Mouse (Mus musculus) c-Kit-negative CD71-positive TER-119-positive erythroid progenitor cells, embryonic 14.5 days (primary cell): ENCODE data around the gene Adamts4.
"Not testable (repeated sequence)": the region's sequence is repeated elsewhere in the genome, so short reads cannot be mapped to it uniquely, and the experiment has no call there.

Experiments
- DNase-seq: peaks from one replicate; pipeline ENCODE4 v3.0.0-alpha.2; 2013; ENCODE audit warnings: low read depth, low spot score

The Adamts4 gene

GRCm38 (mm10) chr1:171230215-171230614, 20.0 kb upstream of the Adamts4 start:
- DNase-seq, result no peak

DNA sequence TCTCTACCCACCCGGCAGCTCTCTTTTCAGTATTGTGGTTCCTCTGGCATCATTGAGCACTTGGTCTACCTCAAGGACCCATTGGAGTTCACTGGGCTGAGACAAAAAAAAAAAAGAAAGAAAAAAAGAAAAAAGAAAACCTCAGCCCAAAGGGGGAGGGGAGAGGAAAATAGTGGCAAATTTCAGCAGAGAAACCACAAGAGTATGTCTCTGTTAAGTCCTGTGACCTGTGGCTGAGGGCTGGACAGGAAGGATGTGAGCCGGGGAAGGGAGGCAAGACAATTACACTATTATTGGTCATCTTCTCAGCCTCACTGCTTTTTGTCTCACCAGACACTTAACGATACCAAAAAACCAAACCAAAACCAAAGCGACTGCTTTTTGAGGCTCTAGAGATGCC, 18.4 kb upstream of the Adamts4 start:
- DNase-seq, result no peak

- DNase-seq, result no peak
Observed at GRCm38 (mm10) chr1:171232348-171232747, 17.9 kb upstream of the Adamts4 start.

DNA sequence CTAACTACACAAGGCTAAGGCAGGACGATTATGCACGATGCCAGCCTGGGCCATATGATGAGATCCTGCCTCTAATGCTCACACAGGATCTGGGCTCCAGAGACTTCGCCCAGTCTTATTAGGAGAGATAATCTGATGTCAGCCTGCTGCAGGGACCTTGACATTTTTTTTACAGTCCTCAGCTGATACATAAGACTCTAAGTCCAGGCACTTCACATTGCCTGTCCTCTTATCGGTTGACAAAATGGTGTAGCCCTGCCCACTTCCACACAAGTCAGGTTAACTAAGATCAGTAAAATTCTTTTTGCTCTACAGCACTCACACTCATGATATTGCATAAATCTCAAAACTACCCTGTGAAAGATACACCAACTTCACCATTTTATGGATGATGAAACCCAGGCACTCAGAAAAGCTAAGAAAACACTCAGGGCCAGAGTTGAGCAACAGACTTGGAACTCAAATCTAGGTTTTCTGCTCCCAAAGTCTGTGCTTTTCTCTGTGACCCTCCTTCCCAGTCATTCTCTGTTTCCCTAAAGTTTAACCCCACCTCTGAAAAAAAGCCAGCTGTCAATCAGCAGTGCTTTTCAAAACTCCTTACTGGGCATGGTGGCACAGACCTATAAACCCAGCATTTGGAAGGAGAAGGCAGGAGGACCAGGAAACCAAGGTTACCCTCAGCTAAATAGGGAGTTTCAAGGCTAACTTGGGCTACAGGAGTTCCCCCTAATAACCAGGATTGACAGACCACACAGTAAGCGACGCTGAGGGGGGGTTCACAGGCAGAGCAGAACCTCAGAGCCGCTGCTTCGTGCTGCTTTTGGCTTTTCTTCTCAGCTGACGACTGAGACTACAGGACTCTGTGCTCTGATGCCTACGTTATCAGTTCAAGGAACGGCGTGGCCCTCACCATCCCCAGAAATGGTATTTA, 17.2 kb upstream of the Adamts4 start:
- DNase-seq, result no peak

DNA sequence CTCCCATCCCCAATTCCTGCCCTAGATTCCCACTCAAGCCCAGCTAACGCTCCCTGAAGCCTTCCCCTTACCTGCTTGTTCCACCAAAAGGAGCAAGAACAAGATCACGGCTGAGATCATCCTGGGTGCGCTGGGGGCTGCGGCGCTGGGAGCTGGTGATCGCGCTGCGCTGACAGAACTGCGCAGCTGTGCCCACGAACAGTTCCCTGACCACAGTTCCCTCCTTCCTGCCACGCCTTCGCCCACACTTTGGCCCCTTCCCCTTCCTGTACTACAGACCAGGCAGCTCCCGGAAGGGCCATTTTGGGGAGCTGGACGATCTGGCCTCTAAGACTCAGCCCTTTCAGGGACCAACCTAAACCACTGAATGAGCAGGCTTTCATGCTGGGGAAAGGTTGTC, 16.1 kb upstream of the Adamts4 start, which contains the start of gene Fcer1g:
Gene Fcer1g (minus strand): TSS at position 240 of the 400 bp plus-strand sequence.
- DNase-seq, result no peak

DNA sequence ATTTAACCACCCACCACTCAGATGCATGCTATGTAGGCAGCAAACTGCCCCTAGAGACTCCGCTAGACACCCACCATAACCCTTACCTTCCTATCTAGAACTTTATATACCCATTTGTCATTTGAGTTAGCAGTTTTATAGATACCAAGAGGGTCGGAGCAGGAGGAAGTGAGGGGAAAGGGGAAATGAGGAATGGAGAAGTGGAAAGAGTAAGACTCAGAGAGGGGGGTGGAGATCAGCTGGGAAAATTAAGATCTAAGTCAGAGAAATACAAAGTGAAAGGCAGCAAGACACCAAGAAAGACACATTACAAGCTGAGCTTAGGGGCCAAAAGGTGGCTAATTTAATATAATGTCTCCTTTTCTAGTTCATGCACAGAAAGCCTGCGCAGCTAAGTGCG, 15.7 kb upstream of the Adamts4 start:
- DNase-seq, result no peak

GRCm38 (mm10) chr1:171235791-171236190, 14.4 kb upstream of the Adamts4 start:
- DNase-seq, result no peak

- no peak for DNase-seq
Observed at GRCm38 (mm10) chr1:171237438-171237837, 12.8 kb upstream of the Adamts4 start.

DNA sequence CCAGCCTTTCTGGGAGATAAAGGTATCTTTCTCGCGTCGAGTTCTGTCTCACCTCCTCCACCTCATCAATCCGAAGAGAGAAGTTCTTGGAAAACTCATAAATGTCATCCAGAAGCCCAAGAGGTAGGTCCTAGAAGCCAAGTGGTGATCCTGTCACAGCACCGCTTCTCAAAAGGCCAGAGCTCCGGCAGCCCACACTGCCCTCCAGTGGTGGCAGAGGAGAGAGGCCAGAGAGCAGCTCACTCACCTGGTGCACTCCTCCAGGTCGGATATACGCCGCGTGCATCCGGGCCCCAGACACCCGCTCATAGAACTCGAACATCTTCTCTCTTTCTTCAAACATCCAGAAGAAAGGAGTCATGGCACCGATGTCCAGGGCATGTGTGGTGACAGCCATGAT, 11.8 kb upstream of the Adamts4 start:
- DNase-seq, result no peak

DNA sequence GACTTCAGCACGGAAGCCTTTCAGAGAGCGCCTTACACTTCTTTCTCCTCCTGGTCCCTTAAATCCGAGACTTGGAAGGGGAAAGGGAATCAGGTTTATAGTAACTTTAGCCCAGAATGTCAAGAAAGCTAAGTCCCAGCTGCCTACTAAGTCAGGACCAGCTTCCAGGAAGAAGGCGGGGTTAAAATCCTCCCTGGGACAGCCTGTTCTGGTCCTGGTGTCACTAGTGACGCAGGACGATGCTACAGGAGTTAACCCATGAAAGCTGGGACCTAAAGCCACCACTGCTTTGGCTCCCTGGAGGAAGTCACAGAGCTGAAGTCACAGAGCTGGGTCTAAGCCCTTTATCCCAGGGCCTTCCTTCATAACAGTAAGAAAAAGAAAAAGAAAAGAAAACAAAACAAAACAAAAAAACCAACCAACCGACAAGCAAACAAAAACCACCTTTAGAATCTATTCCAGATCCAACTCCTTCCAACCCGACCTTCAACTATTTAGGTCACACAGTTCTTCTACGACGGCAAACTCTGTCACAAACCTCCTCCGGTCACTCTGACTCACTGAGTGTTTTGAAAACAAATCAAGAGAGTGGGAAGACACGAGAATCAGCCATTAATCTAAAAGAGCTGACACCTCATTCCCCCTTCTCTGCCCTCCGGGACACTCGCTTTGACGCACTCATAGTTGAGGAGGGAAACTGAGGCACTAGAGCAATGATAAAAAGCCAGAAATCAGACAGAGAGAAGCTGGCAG, 10.1 kb upstream of the Adamts4 start:
- no peak for DNase-seq

DNA sequence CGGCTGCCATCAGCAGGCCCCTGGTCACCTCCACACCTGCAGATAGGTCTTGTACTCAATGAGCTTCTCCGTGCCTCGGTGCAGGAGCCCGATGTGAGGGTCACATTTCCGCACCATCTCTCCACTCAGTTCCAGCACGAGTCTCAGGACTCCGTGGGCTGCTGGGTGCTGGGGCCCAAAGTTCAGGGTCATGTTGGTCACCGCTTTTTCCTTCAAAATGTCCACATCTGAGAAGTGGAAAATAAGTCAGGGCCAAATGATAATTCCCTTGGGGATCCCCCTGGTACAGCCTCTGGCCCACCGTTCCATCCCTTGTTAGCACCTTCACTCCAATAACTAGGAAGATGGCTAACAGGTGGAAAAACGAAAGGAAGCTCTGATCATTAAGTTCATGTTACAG, 9.3 kb upstream of the Adamts4 start:
- DNase-seq, result no peak

- not testable (repeated sequence) for DNase-seq
Observed at GRCm38 (mm10) chr1:171241952-171242351, 8.3 kb upstream of the Adamts4 start.

- no peak for DNase-seq
Observed at GRCm38 (mm10) chr1:171245353-171245752, 4.9 kb upstream of the Adamts4 start.

DNA sequence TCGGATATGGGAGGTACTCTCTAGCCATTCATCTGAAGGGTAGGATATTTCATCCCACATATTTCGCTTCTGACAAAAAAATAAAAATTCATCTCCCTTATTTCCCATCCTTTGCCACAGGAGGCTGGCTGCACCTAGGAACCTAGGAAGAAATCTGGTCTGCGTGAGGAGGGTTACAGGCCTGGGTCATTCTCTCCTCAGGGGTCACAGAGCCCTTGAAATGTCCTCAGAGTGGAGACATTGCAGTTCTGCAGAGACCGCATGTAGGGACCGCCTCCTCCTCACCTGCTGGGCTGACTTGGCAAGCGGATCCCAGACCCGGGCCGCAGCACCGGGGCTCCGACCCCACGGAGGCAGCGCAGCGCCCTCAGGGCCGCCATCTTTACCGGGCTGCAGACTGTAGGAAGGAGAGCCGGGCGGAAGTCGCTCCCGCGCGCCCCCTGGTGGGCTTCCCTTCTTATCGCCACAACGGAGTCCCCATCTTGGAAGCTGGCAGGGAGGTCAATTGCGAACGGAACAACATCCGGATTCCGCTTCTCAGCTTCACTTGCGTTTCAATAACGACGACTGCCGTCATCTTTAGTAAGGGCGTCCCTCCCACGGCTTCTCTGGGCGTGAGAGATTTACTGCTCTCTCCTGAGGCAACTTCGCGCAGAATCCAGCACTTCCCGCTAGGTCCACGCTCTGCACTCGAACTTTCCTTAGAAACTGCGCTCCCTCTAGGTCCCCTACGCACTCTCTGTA, 3.3 kb upstream of the Adamts4 start:
- DNase-seq, result peak; percentile 97

DNA sequence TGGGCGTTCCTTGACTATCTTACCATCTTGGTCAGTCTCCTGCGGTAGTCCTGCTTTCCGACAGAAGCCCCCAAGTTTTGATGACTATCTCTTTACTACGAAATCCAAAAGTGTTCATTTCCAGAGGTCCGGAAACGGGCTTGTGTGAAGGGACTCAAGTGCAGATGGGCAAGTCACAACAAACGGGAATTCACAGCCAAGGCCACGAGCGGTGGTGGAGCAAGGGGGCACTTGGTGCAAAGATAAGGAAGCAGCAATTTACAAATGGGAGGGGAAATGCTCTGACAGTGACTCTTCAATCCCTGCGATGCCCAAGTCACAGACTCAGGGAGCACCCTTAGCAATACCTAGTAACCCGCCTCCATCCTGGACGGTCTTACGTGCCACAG, 2.8 kb upstream of the Adamts4 start:
- DNase-seq, result no peak

GRCm38 (mm10) chr1:171247916-171248315, 2.3 kb upstream of the Adamts4 start:
- no peak for DNase-seq

DNA sequence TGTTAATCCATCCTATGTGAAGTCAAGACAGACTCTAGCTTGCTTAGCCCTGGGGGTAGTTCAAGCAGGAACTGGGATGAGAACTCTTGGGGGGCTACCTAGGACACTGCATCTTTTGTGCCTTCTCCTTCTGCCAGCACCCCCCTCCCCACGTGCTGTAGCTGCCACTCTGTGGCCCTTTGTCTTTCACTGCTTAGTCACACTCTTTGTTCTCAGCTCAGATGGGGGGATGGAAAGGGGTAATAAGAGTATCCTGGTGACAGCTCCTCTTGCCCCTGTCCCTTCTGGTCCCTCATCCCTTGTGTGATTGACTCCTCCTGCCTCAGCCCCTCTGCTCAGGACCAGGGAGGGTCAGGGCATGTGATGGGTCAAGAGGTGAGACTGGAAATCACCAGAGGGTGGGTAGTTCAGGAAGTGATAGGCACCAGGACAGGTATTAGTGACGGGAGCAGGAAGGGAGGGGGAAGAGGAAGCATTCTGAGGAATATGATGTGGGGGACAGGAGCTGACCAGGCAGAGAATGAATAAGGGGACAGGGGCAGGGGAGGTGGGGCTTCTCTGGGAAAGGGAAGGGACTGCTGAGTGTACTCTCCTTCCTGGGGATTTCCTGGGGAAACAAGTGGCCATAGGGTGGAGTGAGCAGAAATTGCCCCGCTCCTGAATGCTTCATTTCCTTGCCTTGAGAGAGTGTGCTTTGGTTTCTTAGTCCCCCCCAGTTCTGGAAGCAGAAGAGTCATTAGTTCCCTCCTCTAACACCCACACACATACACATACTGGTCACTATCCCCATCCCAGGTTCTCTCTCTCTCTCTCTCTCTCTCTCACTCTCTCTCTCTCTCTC, 1.6 kb upstream of the Adamts4 start:
- DNase-seq, result no peak

DNA sequence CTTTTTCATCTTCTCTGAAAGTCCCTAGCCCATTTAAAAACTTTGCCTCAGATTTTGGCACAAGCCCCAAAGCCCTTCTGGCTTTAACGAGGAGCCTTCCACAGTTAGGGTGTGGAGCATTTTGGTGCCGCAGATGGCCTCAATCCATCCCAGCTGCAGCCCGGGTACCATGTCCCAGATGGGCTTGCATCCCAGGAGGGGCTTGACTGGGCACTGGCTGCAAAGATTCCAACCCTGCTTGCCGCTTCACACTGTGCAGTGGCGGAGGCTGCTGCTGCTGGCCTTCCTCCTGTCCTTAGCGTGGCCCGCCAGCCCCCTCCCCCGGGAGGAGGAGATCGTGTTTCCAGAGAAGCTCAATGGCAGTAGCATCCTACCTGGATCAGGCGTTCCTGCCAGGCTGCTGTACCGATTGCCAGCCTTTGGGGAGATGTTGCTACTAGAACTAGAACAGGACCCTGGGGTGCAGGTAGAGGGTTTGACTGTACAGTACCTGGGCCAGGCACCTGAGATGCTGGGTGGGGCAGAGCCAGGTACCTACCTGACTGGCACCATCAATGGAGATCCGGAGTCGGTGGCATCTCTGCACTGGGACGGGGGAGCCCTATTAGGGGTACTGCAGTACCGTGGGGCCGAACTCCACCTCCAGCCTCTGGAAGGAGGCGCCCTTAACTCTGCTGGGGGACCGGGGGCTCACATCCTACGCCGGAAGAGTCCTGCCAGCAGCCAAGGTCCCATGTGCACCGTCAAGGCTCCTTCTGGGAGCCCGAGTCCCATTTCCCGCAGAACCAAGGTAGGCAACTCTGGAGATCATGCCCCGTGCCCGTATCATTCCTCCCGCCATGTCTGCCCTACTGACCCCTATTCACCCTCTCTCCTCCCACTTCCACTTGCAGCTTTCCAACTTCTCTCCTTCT, 716 bp downstream of the Adamts4 start, which contains the start of gene Ndufs2:
Gene Ndufs2 (minus strand): TSS at position 709 of the 914 bp plus-strand sequence.
- DNase-seq, result no peak

DNA sequence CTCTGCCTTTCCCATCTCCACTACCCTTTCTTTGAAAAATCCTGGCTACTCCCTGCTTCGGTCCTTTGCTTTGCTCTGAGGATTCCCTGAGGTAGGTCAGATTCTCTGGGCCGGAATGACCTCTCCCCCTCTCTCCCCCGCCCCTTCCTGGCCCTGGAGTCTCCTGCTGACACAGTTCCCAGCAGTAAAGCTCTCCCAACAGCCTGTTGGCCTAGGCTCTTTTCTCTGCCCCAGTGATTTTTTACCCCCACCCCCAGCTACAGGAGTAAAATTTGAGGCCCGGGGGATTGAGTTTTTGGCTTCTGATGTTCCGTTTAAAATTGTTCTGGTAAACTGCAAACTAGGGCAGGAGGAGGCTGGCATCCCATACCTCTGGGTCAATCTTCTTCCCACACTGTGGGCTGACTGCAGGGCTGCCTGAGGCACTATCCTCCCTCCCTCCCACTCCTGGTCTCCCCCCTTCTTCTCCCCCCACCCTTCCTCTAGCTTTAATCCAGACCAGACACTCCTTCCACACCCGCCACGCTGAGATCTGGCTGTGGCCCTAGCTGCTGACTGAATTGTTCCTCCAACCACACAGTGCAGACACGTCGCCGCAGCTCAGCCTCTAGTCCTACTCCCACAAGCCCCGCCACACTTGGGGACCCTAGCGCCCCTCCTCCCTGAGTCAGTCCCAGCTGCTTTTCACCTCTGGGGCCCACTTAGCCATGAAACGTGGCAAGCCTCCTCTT, 1.5 kb downstream of the Adamts4 start:
- DNase-seq, result no peak
